In the genomic region with DNA sequence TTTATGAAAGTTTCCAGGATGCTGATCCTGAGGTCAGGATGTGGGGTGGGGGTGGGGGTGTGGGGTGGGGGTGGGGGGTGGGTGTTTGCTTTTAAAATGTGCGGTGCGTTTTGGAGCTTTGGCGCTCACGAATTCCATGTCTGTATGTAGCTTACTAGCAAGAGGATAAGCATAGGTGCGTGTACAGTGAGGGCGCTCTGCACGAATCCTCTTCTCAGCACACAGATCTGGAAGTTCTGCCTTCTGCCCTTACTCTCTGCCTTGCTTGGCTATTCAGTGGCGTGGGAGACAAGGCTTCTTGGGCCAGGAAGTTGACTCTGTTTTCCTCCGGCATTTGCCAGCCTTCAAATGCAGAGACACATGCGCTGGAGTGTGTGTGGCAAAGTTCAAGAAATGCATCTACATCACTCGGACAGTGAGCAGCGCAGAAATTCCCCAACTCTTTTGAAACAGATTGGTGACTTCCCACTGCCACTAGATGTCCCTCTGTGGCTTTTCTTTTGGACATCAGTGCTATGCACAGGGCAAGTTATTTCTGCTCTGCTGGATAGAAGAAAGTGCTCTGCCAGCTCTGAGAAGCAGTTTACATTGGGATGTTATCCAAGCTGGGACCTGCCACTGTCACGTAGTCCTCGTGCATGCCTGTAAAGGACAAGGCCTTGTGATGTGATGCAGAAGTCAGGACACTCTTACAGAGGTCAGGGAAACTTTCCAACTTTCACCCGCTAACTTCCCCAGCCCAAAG, we compare ENCODE assay signal across 8 mouse cellular contexts. TPM values are rescaled to one million over a fixed set of nuclear protein-coding genes. Genes with fewer than 3 reads are reported as not detected.
A peak's percentile ranks its signal among the peaks of the same experiment; 100 is the strongest.
DNase-seq lines count a peak whose midpoint lies in the region; ATAC-seq and TF ChIP-seq lines count a peak whose summit lies in the region.

No protein-coding gene starts in this region.

- peak; percentile 89 for DNase-seq in lung, embryonic 14.5 days
- DNase-seq in lung, adult 2 months: no peak
- DNase-seq in forelimb bud, embryonic 11.5 days (ENCODE audit: low read depth, low spot score): peak; percentile 21
- peak; percentile 58 for DNase-seq in intestine, embryonic 14.5 days (ENCODE audit: low spot score)
- peak; percentile 16 for DNase-seq in retina, adult 2 months (ENCODE audit: low read depth, low spot score)
- DNase-seq in urinary bladder, adult 2 months (ENCODE audit: low spot score): no peak
- DNase-seq in spleen, adult 12 weeks (ENCODE audit: low spot score): no peak

- H3K4me1 ChIP-seq in lung, embryonic 14.5 days (ENCODE audit: insufficient read depth): no peaks in the 10 kb centered on the region
- no peaks in the 10 kb centered on the region for H3K4me1 ChIP-seq in lung, adult 2 months (ENCODE audit: control insufficient read depth, insufficient read depth, low read length)
- H3K4me1 ChIP-seq in intestine, embryonic 14.5 days (replicated peaks; ENCODE audit: control insufficient read depth, insufficient read depth, low read length): no peaks in the 10 kb centered on the region
- H3K4me1 ChIP-seq in limb, embryonic 12.5 days (replicated peaks): no peaks in the 10 kb centered on the region

- H3K27ac ChIP-seq in lung, embryonic 14.5 days (ENCODE audit: low read depth): no peak overlapping the region
- H3K27ac ChIP-seq in intestine, embryonic 14.5 days (ENCODE audit: low read depth): no peak overlapping the region
- H3K27ac ChIP-seq in limb, embryonic 12.5 days: no peak overlapping the region

- H3K9ac ChIP-seq in lung, embryonic 14.5 days: no peak overlapping the region
- no peak overlapping the region for H3K9ac ChIP-seq in intestine, embryonic 14.5 days (ENCODE audit: low read length)
- no peak overlapping the region for H3K9ac ChIP-seq in limb, embryonic 12.5 days (replicated peaks)

- H3K9me3 ChIP-seq in lung, embryonic 14.5 days (ENCODE audit: low read depth, low read length): no peaks in the 10 kb centered on the region
- H3K9me3 ChIP-seq in intestine, embryonic 14.5 days (ENCODE audit: control insufficient read depth, low read length): no peaks in the 10 kb centered on the region
- no peaks in the 10 kb centered on the region for H3K9me3 ChIP-seq in limb, embryonic 12.5 days

- no peak overlapping the region for H3K4me3 ChIP-seq in lung, embryonic 14.5 days (ENCODE audit: low read depth, low read length)
- no peak overlapping the region for H3K4me3 ChIP-seq in lung, adult 2 months (replicated peaks; ENCODE audit: extremely low read depth, low read depth, low read length)
- H3K4me3 ChIP-seq in intestine, embryonic 14.5 days (ENCODE audit: low read depth, low read length): no peak overlapping the region
- H3K4me3 ChIP-seq in limb, embryonic 12.5 days (replicated peaks): no peak overlapping the region

- H3K4me2 ChIP-seq in lung, embryonic 14.5 days: peak overlapping the region; percentile 29; the same call in 1 of the 2 replicates
- no peak overlapping the region for H3K4me2 ChIP-seq in intestine, embryonic 14.5 days (ENCODE audit: low read length)
- H3K4me2 ChIP-seq in limb, embryonic 12.5 days: no peak overlapping the region

- TF ChIP-seq CTCF in lung, embryonic 14.5 days (IDR thresholded peaks at IDR 0.05; ENCODE audit: low read depth): peak; percentile 76
- TF ChIP-seq CTCF in lung, adult 2 months (IDR thresholded peaks at IDR 0.05; ENCODE audit: insufficient read depth, low read length): no peak

- peak; percentile 98 for ATAC-seq in lung, embryonic 14.5 days (ENCODE audit: insufficient read depth)
- peak; percentile 40; the same call in 1 of the 2 replicates for ATAC-seq in intestine, embryonic 14.5 days (replicated peaks; ENCODE audit: low FRiP score, low TSS enrichment, low read depth)
- ATAC-seq in limb, embryonic 12.5 days (ENCODE audit: insufficient number of reproducible peaks, insufficient read depth, low FRiP score, low TSS enrichment, low read depth): peak; percentile 52; the same call in 1 of the 2 replicates

- no peaks in the 10 kb centered on the region for H3K27me3 ChIP-seq in lung, embryonic 14.5 days (ENCODE audit: insufficient read depth, low read length)
- no peaks in the 10 kb centered on the region for H3K27me3 ChIP-seq in intestine, embryonic 14.5 days (replicated peaks; ENCODE audit: control insufficient read depth, insufficient read depth, low read length)
- no peaks in the 10 kb centered on the region for H3K27me3 ChIP-seq in limb, embryonic 12.5 days

- TF ChIP-seq POLR2A in lung, adult 2 months (IDR thresholded peaks at IDR 0.05; ENCODE audit: borderline replicate concordance, extremely low read depth, low read depth, low read length): no peak

- WGBS in lung, embryonic 14.5 days: 36% methylated on average over 15 of the region's 15 CpGs
- WGBS in lung, adult 2 months: 56% methylated on average over 15 of the region's 15 CpGs
- WGBS in intestine, embryonic 14.5 days: 45% methylated on average over 15 of the region's 15 CpGs
- WGBS in limb, embryonic 12.5 days: 71% methylated on average over 15 of the region's 15 CpGs

- H3K36me3 ChIP-seq in lung, embryonic 14.5 days (ENCODE audit: insufficient read depth): no peaks in the 10 kb centered on the region
- no peaks in the 10 kb centered on the region for H3K36me3 ChIP-seq in intestine, embryonic 14.5 days (ENCODE audit: control insufficient read depth, insufficient read depth, low read length)
- no peaks in the 10 kb centered on the region for H3K36me3 ChIP-seq in limb, embryonic 12.5 days

RNA-seq across cellular contexts. Expression of a gene that starts 31.5 kb away (rescaled TPM):
- polyA plus RNA-seq in lung, embryonic 14.5 days (2014; fragmentation: Nextera tagmentation; extraction: Ambion mirVana): 160 and 186 TPM in 2 replicates
- 503 and 579 TPM in 2 replicates for polyA plus RNA-seq in lung, adult 2 months (2012; rRNA removed)
- 199 and 260 TPM in 2 replicates for polyA plus RNA-seq in intestine, embryonic 14.5 days (2014; fragmentation: Nextera tagmentation; extraction: Ambion mirVana)
- polyA plus RNA-seq in limb, embryonic 12.5 days (2016; fragmentation: Nextera tagmentation; extraction: Ambion mirVana): 128 and 129 TPM in 2 replicates
- 603 and 718 TPM in 2 replicates for polyA plus RNA-seq in urinary bladder, adult 2 months (2012; rRNA removed)

Comparison
In these comparisons a context has a peak if more than half of its experiments do, and no peak if none do; other contexts are left out.
1. DNase-seq: peak in lung, embryonic 14.5 days (single experiment), forelimb bud, embryonic 11.5 days (single experiment), intestine, embryonic 14.5 days (single experiment) and retina, adult 2 months (single experiment); none in lung, adult 2 months (single experiment), urinary bladder, adult 2 months (single experiment) and spleen, adult 12 weeks (single experiment).
2. ATAC-seq: peak in every context shown above with its lines; median percentile 98 in lung, embryonic 14.5 days; 52 in limb, embryonic 12.5 days; 40 in intestine, embryonic 14.5 days.